ENCODE assay signal across 8 mouse cellular contexts in the genomic region with DNA sequence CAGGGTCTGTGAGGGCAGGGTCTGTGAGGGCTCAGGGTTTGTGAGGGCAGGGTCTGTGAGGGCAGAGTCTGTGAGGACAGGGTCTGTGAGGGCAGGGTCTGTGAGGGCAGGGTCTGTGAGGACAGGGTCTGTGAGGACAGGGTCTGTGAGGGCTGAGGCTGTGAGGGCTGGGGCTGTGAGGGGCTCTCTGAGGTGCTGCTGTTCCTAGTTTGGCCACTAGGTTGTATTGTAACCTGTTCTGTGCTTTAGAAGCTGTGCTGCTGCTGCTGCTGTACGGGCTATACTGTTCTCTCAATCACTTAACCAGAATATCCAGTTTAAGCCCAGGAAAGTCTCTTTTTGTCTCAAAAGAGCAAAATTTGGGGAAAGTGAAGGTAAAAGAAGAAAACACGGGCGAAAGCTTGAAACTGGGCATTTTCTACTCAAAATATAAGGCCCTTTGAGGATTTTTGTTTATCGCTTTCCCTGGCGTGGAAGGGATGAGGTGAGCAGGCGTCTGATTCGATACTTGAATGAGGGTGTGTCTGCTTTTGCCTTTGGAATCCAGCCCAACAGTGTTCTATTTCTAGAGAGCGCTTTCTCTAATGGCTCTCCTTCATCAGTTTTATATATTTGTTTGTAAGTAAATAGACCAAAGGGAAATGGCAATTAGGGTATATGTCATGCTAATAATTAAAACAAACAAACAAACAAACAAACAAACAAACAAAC.
A peak's percentile ranks its signal among the peaks of the same experiment; 100 is the strongest.
DNase-seq lines count a peak whose midpoint lies in the region; ATAC-seq and TF ChIP-seq lines count a peak whose summit lies in the region.

No protein-coding gene starts in this region.

- no peaks in the 10 kb centered on the region for H3K9me3 ChIP-seq in forebrain, embryonic 14.5 days (replicated peaks; ENCODE audit: control insufficient read depth, low read length)
- H3K9me3 ChIP-seq in intestine, postnatal 0 days (ENCODE audit: control insufficient read depth), result no peaks in the 10 kb centered on the region
- no peaks in the 10 kb centered on the region for H3K9me3 ChIP-seq in midbrain, embryonic 13.5 days

- H3K79me2 ChIP-seq in heart, adult 2 months (replicated peaks; ENCODE audit: control insufficient read depth, insufficient read depth, low read length), result no peaks in the 10 kb centered on the region

- intact Hi-C loops in heart, adult 2 months (cut with DNase I), result loop anchor here (10.0 kb wide), 1 partner anchor 721 kb away; no protein-coding TSS in a partner anchor

- WGBS in heart, adult 2 months, result 19% methylated on average over 8 of the region's 8 CpGs
- WGBS in bone marrow, adult 2 months, result 56% methylated on average over 8 of the region's 8 CpGs
- WGBS in forebrain, embryonic 14.5 days, result 28% methylated on average over 8 of the region's 8 CpGs
- WGBS in intestine, postnatal 0 days, result 33% methylated on average over 8 of the region's 8 CpGs
- WGBS in midbrain, embryonic 13.5 days, result 40% methylated on average over 8 of the region's 8 CpGs

- DNase-seq in heart, adult 2 months, result no peak
- DNase-seq in heart, adult 11 months, result no peak
- DNase-seq in forebrain, embryonic 14.5 days (ENCODE audit: low spot score), result peak; percentile 81
- DNase-seq in yolk sac, embryonic 10.5 days (ENCODE audit: low spot score), result peak; percentile 35
- no peak for DNase-seq in gastrocnemius, postnatal 4 days (ENCODE audit: low spot score in 2 of 2)

- no peak overlapping the region for H3K9ac ChIP-seq in heart, adult 2 months (ENCODE audit: low read depth, low read length)
- H3K9ac ChIP-seq in forebrain, embryonic 14.5 days (ENCODE audit: low read length), result no peak overlapping the region
- no peak overlapping the region for H3K9ac ChIP-seq in intestine, postnatal 0 days (ENCODE audit: low read depth, low read length)
- no peak overlapping the region for H3K9ac ChIP-seq in midbrain, embryonic 13.5 days (replicated peaks)

- H3K27me3 ChIP-seq in heart, adult 2 months (ENCODE audit: control insufficient read depth, insufficient read depth, low read length), result peaks cover 2% of the 10 kb centered on the region; the same call in 1 of the 2 replicates
- H3K27me3 ChIP-seq in forebrain, embryonic 14.5 days (replicated peaks; ENCODE audit: control insufficient read depth, insufficient read depth, low read length), result no peaks in the 10 kb centered on the region
- H3K27me3 ChIP-seq in intestine, postnatal 0 days (replicated peaks; ENCODE audit: control insufficient read depth, insufficient read depth, low read length), result no peaks in the 10 kb centered on the region
- no peaks in the 10 kb centered on the region for H3K27me3 ChIP-seq in midbrain, embryonic 13.5 days

- no peaks in the 10 kb centered on the region for H3K36me3 ChIP-seq in heart, adult 2 months (ENCODE audit: control insufficient read depth, insufficient read depth, low read length)
- no peaks in the 10 kb centered on the region for H3K36me3 ChIP-seq in forebrain, embryonic 14.5 days (ENCODE audit: control insufficient read depth, insufficient read depth, low read length)
- no peaks in the 10 kb centered on the region for H3K36me3 ChIP-seq in intestine, postnatal 0 days (ENCODE audit: control insufficient read depth, insufficient read depth)
- H3K36me3 ChIP-seq in midbrain, embryonic 13.5 days, result no peaks in the 10 kb centered on the region

- H3K4me3 ChIP-seq in heart, adult 2 months, result peak overlapping the region; percentile 29; the same call in 1 of the 2 replicates
- no peak overlapping the region for H3K4me3 ChIP-seq in bone marrow, adult 2 months (replicated peaks; ENCODE audit: control insufficient read depth, low read depth, low read length)
- no peak overlapping the region for H3K4me3 ChIP-seq in forebrain, embryonic 14.5 days (ENCODE audit: low read depth, low read length)
- H3K4me3 ChIP-seq in intestine, postnatal 0 days (ENCODE audit: low read depth, low read length), result no peak overlapping the region
- no peak overlapping the region for H3K4me3 ChIP-seq in midbrain, embryonic 13.5 days (replicated peaks)

- H3K4me2 ChIP-seq in forebrain, embryonic 14.5 days (ENCODE audit: low read length), result peak overlapping the region; percentile 41
- peak overlapping the region; percentile 41 for H3K4me2 ChIP-seq in intestine, postnatal 0 days (replicated peaks; ENCODE audit: low read depth)
- no peak overlapping the region; the same call in 1 of the 2 replicates for H3K4me2 ChIP-seq in midbrain, embryonic 13.5 days (replicated peaks)

- peak; percentile 90 for ATAC-seq in forebrain, embryonic 14.5 days
- ATAC-seq in intestine, postnatal 0 days, result no peak
- peak; percentile 93 for ATAC-seq in midbrain, embryonic 13.5 days

- H3K27ac ChIP-seq in heart, adult 2 months, result no peak overlapping the region
- no peak overlapping the region for H3K27ac ChIP-seq in bone marrow, adult 2 months (ENCODE audit: control insufficient read depth, insufficient read depth, low read depth, low read length, poor library complexity)
- no peak overlapping the region for H3K27ac ChIP-seq in forebrain, embryonic 14.5 days (ENCODE audit: low read depth, low read length)
- H3K27ac ChIP-seq in intestine, postnatal 0 days (ENCODE audit: low read depth, low read length), result no peak overlapping the region
- H3K27ac ChIP-seq in midbrain, embryonic 13.5 days, result peak overlapping the region; percentile 14

- peak; percentile 63 for TF ChIP-seq CTCF in heart, adult 2 months (IDR thresholded peaks at IDR 0.05)
- peak; percentile 14; the same call in 1 of the 2 replicates for TF ChIP-seq CTCF in bone marrow, adult 2 months (IDR thresholded peaks at IDR 0.05; ENCODE audit: control insufficient read depth, insufficient read depth, low read length)
- peak; percentile 68 for TF ChIP-seq CTCF in intestine, postnatal 0 days (IDR thresholded peaks at IDR 0.05; ENCODE audit: low read depth)

- no peak for TF ChIP-seq EP300 in heart, adult 2 months (IDR thresholded peaks at IDR 0.05; ENCODE audit: insufficient read depth, low read depth, low read length)

- TF ChIP-seq POLR2A in heart, adult 2 months (IDR thresholded peaks at IDR 0.05; ENCODE audit: insufficient read depth, low read depth, low read length), result no peak
- no peak for TF ChIP-seq POLR2A in bone marrow, adult 2 months (IDR thresholded peaks at IDR 0.05; ENCODE audit: borderline replicate concordance, control insufficient read depth, low read depth, low read length)

- H3K4me1 ChIP-seq in heart, adult 2 months (ENCODE audit: control insufficient read depth, insufficient read depth, low read length), result no peaks in the 10 kb centered on the region
- H3K4me1 ChIP-seq in bone marrow, adult 2 months (ENCODE audit: control insufficient read depth, insufficient read depth, low read length), result no peaks in the 10 kb centered on the region
- H3K4me1 ChIP-seq in forebrain, embryonic 14.5 days (ENCODE audit: control insufficient read depth, insufficient read depth, low read length), result no peaks in the 10 kb centered on the region
- H3K4me1 ChIP-seq in intestine, postnatal 0 days (replicated peaks; ENCODE audit: control insufficient read depth, insufficient read depth, low read length), result no peaks in the 10 kb centered on the region
- no peaks in the 10 kb centered on the region; the same call in 1 of the 2 replicates for H3K4me1 ChIP-seq in midbrain, embryonic 13.5 days (replicated peaks)

Comparison
In these comparisons a context has a peak if more than half of its experiments do, and no peak if none do; other contexts are left out.
1. DNase-seq: peak in forebrain, embryonic 14.5 days (single experiment) and yolk sac, embryonic 10.5 days (single experiment); none in heart, adult 2 months (0 of 2), heart, adult 11 months (single experiment) and gastrocnemius, postnatal 4 days (0 of 2).
2. CTCF ChIP-seq: peak in every context shown above with its lines; median percentile 68 in intestine, postnatal 0 days; 63 in heart, adult 2 months; 14 in bone marrow, adult 2 months.